Mouse (Mus musculus): ENCODE measurements around the gene Serpina9. TPM values are rescaled to one million over a fixed set of nuclear protein-coding genes. Genes with fewer than 3 reads are reported as not detected.
"Not testable (repeated sequence)": the region's sequence is repeated elsewhere in the genome, so short reads cannot be mapped to it uniquely, and the experiment has no call there.

Gene Serpina9
- polyA plus RNA-seq, 1 experiment from 2014 or later, result 14.9 TPM

DNA sequence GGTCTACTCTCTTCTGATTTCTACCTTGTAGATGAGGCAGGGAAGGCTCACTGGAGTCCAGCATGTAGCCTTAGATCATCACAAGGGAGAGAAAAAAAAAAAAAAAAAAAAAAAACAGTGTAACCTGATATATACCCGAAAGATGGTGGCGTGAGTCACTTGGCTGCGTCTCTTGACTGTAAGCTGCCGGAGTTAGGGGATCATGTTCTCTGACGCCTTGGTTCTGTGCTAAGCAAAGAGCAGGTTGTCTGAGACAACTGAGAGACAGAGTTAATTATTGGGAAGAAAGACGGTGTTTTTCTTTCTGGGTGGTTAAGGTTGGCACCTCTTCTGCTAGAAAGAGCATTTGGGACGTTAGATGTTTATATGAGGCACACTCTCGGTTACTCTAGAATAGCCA lies 50.7 kb downstream of the Serpina9 start:
- 78% methylated on average over 8 of the region's 8 CpGs for WGBS
- TF ChIP-seq CTCF (IDR thresholded peaks at IDR 0.05; ENCODE audit: low read depth), result no peak
- TF ChIP-seq EP300 (optimal IDR thresholded peaks at IDR 0.05), result no peak
- Histone ChIP-seq H3K9ac (ENCODE audit: low read length) (no peak overlapping the region), H3K27ac (replicated peaks) (no peak overlapping the region), H3K9me3 (ENCODE audit: control insufficient read depth, low read length) (no peaks in the 10 kb centered on the region), H3K4me3 (ENCODE audit: low read depth, low read length) (no peak overlapping the region), H3K4me1 (replicated peaks; ENCODE audit: control insufficient read depth, insufficient read depth) (no peaks in the 10 kb centered on the region), H3K4me2 (replicated peaks; ENCODE audit: low read depth) (no peak overlapping the region), H3K36me3 (ENCODE audit: control insufficient read depth, insufficient read depth, low read length) (no peaks in the 10 kb centered on the region), H3K27me3 (ENCODE audit: control insufficient read depth, insufficient read depth, low read length) (no peaks in the 10 kb centered on the region)
- ATAC-seq (ENCODE audit: low FRiP score, low TSS enrichment) (no peak), DNase-seq (ENCODE audit: low spot score) (no peak)

DNA sequence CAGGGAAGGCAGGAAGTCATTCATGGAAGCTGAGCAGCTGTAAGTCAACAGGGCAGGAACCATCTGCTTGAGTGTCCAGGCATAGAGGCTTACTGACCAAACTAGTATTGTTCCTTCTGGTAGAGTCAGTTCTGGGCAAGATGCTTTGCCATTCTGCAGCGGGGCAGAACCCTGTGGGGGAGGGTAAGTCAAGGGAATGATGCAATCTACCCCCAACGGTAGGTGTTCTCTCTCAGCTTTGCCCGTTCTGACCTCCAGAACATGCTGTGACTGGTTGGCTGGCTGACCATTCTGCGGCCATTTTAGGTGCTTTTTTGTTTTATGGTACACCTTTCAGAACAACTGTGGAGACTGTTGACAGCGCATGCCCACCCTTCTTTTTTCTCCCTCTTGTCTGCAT lies 51.2 kb downstream of the Serpina9 start:
- Histone ChIP-seq H3K27me3 (ENCODE audit: control insufficient read depth, insufficient read depth, low read length) (no peaks in the 10 kb centered on the region), H3K4me3 (ENCODE audit: low read depth, low read length) (no peak overlapping the region), H3K9me3 (ENCODE audit: control insufficient read depth, low read length) (no peaks in the 10 kb centered on the region), H3K4me2 (replicated peaks; ENCODE audit: low read depth) (no peak overlapping the region), H3K4me1 (replicated peaks; ENCODE audit: control insufficient read depth, insufficient read depth) (no peaks in the 10 kb centered on the region), H3K36me3 (ENCODE audit: control insufficient read depth, insufficient read depth, low read length) (no peaks in the 10 kb centered on the region), H3K27ac (replicated peaks) (no peak overlapping the region), H3K9ac (ENCODE audit: low read length) (no peak overlapping the region)
- TF ChIP-seq CTCF (IDR thresholded peaks at IDR 0.05; ENCODE audit: low read depth) (no peak), EP300 (optimal IDR thresholded peaks at IDR 0.05) (no peak)
- ATAC-seq (ENCODE audit: low FRiP score, low TSS enrichment), result no peak
- WGBS, result 83% methylated on average over 5 of the region's 5 CpGs
- DNase-seq (ENCODE audit: low spot score), result no peak

DNA sequence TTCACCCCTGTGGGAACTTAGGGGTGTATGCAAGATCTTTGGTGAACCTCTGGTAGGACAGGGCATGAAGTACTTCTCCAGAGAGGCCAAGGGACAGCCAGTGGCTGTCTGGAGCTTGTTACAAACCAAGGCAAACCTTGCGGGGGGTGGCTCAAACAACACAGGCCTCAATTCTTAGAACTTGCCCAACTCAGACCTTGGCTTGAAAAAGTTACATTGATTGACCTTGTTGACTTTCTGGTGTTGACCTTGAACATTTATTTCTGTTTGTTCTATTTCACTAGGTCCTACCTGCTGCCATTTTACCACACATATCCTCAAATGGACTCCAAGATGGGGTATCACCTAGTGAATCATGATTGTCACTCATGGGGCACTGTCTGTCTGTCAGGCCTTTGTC lies 51.8 kb downstream of the Serpina9 start:
- no peak for ATAC-seq (ENCODE audit: low FRiP score, low TSS enrichment)
- H3K4me2 ChIP-seq (replicated peaks; ENCODE audit: low read depth), result no peak overlapping the region
- no peak overlapping the region for H3K4me3 ChIP-seq (ENCODE audit: low read depth, low read length)
- H3K9me3 ChIP-seq (ENCODE audit: control insufficient read depth, low read length), result no peaks in the 10 kb centered on the region
- no peaks in the 10 kb centered on the region for H3K27me3 ChIP-seq (ENCODE audit: control insufficient read depth, insufficient read depth, low read length)
- no peaks in the 10 kb centered on the region for H3K36me3 ChIP-seq (ENCODE audit: control insufficient read depth, insufficient read depth, low read length)
- no peaks in the 10 kb centered on the region for H3K4me1 ChIP-seq (replicated peaks; ENCODE audit: control insufficient read depth, insufficient read depth)
- DNase-seq (ENCODE audit: low spot score), result no peak
- no peak overlapping the region for H3K9ac ChIP-seq (ENCODE audit: low read length)
- TF ChIP-seq EP300 (optimal IDR thresholded peaks at IDR 0.05) (no peak), CTCF (IDR thresholded peaks at IDR 0.05; ENCODE audit: low read depth) (no peak)
- WGBS, result 100% methylated on average over 1 of the region's 1 CpGs
- no peak overlapping the region for H3K27ac ChIP-seq (replicated peaks)

DNA sequence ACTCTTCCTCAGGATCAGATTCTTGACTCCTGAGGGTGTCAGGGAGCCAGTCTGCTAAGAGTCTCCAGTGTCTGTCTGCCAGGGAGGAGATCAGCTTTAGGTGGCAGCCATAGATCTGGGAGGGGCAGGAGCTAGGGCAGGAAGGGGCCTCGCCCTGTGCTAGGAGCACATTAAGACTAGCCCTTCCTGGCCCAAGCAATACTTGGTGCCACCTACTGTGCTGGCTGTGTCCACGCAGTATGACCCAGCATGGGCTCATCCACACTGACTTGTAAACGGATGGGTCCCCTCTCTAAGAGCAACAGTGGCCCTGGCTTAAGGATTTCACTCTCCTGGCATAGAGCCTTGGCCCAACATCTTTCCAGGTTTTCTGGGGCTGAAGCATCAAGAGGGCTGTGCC lies 54.8 kb downstream of the Serpina9 start, which contains the start of gene Serpina1e:
Gene Serpina1e, minus strand, starts transcription at position 178 of the 400 bp plus-strand sequence.
- TF ChIP-seq CTCF (IDR thresholded peaks at IDR 0.05; ENCODE audit: low read depth), result no peak
- no peak for TF ChIP-seq EP300 (optimal IDR thresholded peaks at IDR 0.05)
- Histone ChIP-seq H3K27me3 (ENCODE audit: control insufficient read depth, insufficient read depth, low read length) (no peaks in the 10 kb centered on the region), H3K9me3 (ENCODE audit: control insufficient read depth, low read length) (no peaks in the 10 kb centered on the region), H3K4me2 (replicated peaks; ENCODE audit: low read depth) (no peak within 1 kb of the TSS), H3K9ac (ENCODE audit: low read length) (no peak within 1 kb of the TSS), H3K4me1 (replicated peaks; ENCODE audit: control insufficient read depth, insufficient read depth) (no peaks in the 10 kb centered on the region), H3K36me3 (ENCODE audit: control insufficient read depth, insufficient read depth, low read length) (no peaks in the 10 kb centered on the region), H3K27ac (replicated peaks) (no peak within 1 kb of the TSS), H3K4me3 (ENCODE audit: low read depth, low read length) (no peak within 1 kb of the TSS)
- WGBS, result 76% methylated on average over 3 of the region's 3 CpGs
- no peak for ATAC-seq (ENCODE audit: low FRiP score, low TSS enrichment)
- no peak for DNase-seq (ENCODE audit: low spot score)

DNA sequence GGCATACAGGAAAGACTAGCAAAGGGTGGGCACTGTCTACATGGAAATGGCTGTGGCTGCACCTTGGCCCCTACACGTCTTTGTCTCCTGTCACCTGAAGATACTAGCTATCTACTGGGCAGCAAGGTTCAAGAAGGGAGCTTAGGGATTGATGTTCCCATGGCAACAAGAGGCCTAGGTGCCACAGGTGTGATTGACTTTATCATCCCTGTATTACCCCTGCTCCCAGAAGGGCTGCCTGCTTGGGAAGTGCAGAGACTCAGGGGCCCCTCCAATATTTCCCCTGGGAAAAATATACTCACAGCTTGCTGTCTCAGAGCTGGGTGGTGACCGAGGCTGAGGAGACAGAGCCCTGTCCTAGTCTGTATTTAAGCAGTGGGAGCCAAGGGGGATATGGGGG lies 57.0 kb downstream of the Serpina9 start:
- not testable (repeated sequence) for H3K9me3 ChIP-seq (ENCODE audit: control insufficient read depth, low read length); DNase-seq (ENCODE audit: low spot score); ATAC-seq (ENCODE audit: low FRiP score, low TSS enrichment); H3K4me3 ChIP-seq (ENCODE audit: low read depth, low read length); H3K9ac ChIP-seq (ENCODE audit: low read length); H3K4me2 ChIP-seq (replicated peaks; ENCODE audit: low read depth); H3K27ac ChIP-seq (replicated peaks); H3K36me3 ChIP-seq (ENCODE audit: control insufficient read depth, insufficient read depth, low read length); H3K27me3 ChIP-seq (ENCODE audit: control insufficient read depth, insufficient read depth, low read length); H3K4me1 ChIP-seq (replicated peaks; ENCODE audit: control insufficient read depth, insufficient read depth)
- 63% methylated on average over 2 of the region's 2 CpGs for WGBS

DNA sequence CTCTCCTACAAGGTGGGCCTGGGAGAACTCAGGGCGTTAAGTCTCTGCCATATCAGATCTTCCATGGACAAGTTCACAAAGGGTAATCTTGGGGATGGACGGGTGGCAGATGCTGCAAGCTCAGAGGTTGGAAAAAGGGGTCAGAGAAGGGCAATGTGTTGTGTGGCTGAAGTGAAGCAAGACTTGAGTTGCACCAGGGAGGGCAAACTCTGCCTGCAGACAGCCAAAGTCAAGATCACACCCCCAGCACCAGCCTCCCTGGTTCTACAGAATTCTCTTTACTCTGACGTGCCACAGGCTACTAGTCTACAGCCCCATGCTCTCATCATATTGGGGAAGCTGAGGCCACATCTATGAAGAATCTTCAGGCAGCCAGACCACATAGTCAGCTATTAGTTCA lies 60.6 kb downstream of the Serpina9 start:
- not testable (repeated sequence) for H3K27me3 ChIP-seq (ENCODE audit: control insufficient read depth, insufficient read depth, low read length); H3K9me3 ChIP-seq (ENCODE audit: control insufficient read depth, low read length); H3K36me3 ChIP-seq (ENCODE audit: control insufficient read depth, insufficient read depth, low read length); DNase-seq (ENCODE audit: low spot score); H3K4me3 ChIP-seq (ENCODE audit: low read depth, low read length); H3K4me2 ChIP-seq (replicated peaks; ENCODE audit: low read depth); ATAC-seq (ENCODE audit: low FRiP score, low TSS enrichment); H3K9ac ChIP-seq (ENCODE audit: low read length); H3K27ac ChIP-seq (replicated peaks); H3K4me1 ChIP-seq (replicated peaks; ENCODE audit: control insufficient read depth, insufficient read depth)
- 73% methylated on average over 3 of the region's 3 CpGs for WGBS

Measured in stomach, postnatal 0 days (tissue).